Mouse (Mus musculus): ENCODE results near the gene Kcna2. TPM values are rescaled to one million over a fixed set of nuclear protein-coding genes. Genes with fewer than 3 reads are reported as not detected.

Kcna2 gene
- polyA plus RNA-seq, 1 experiment: 1.9 TPM

GRCm38 (mm10) chr3:107150469-107150868, 49.5 kb downstream of the Kcna2 start:
- no peak overlapping the region for H3K27ac ChIP-seq (ENCODE audit: control insufficient read depth, insufficient read depth, low read depth, low read length, poor library complexity)
- 47% methylated on average over 3 of the region's 3 CpGs for WGBS
- no peak overlapping the region for H3K4me3 ChIP-seq (replicated peaks; ENCODE audit: control insufficient read depth, low read depth, low read length)
- H3K4me1 ChIP-seq (ENCODE audit: control insufficient read depth, insufficient read depth, low read length): no peaks in the 10 kb centered on the region
- no peak for TF ChIP-seq POLR2A (IDR thresholded peaks at IDR 0.05; ENCODE audit: borderline replicate concordance, control insufficient read depth, low read depth, low read length)
- no peak for TF ChIP-seq CTCF (IDR thresholded peaks at IDR 0.05; ENCODE audit: control insufficient read depth, insufficient read depth, low read length)

- 62% methylated on average over 7 of the region's 7 CpGs for WGBS
Observed at GRCm38 (mm10) chr3:107150872-107151540, 50.1 kb downstream of the Kcna2 start.

GRCm38 (mm10) chr3:107153772-107154655, 53.1 kb downstream of the Kcna2 start:
- H3K27ac ChIP-seq (ENCODE audit: control insufficient read depth, insufficient read depth, low read depth, low read length, poor library complexity): no peak overlapping the region
- no peaks in the 10 kb centered on the region for H3K4me1 ChIP-seq (ENCODE audit: control insufficient read depth, insufficient read depth, low read length)
- no peak for TF ChIP-seq POLR2A (IDR thresholded peaks at IDR 0.05; ENCODE audit: borderline replicate concordance, control insufficient read depth, low read depth, low read length)
- TF ChIP-seq CTCF (IDR thresholded peaks at IDR 0.05; ENCODE audit: control insufficient read depth, insufficient read depth, low read length): no peak
- H3K4me3 ChIP-seq (replicated peaks; ENCODE audit: control insufficient read depth, low read depth, low read length): no peak overlapping the region
- 73% methylated on average over 11 of the region's 11 CpGs for WGBS

More at GRCm38 (mm10) chr3:107150872-107151540, 50.1 kb downstream of the Kcna2 start:
- no peak overlapping the region for H3K27ac ChIP-seq (ENCODE audit: control insufficient read depth, insufficient read depth, low read depth, low read length, poor library complexity)
- H3K4me1 ChIP-seq (ENCODE audit: control insufficient read depth, insufficient read depth, low read length): no peaks in the 10 kb centered on the region
- no peak overlapping the region for H3K4me3 ChIP-seq (replicated peaks; ENCODE audit: control insufficient read depth, low read depth, low read length)
- no peak for TF ChIP-seq CTCF (IDR thresholded peaks at IDR 0.05; ENCODE audit: control insufficient read depth, insufficient read depth, low read length)

DNA sequence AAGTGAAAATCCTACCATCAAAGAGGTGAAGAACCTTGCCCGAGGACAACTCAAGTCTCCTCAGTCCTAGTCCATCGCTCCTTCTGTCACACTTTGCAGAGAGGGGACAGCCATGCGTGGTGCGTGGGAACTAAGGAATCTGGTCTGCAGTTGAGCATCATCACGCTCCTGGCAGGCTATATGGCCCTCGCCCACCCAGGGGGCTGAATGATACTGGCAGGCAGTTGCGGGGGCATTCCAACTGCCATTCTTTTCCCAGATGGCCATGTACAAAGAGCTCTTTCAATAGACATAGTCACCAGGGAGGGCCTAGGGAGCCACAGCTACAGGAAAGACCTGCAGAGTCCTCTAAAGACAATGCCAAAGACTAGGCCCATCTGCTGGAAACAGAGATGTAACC, 57.9 kb downstream of the Kcna2 start:
- WGBS: 81% methylated on average over 7 of the region's 7 CpGs

GRCm38 (mm10) chr3:107159418-107159817, 58.5 kb downstream of the Kcna2 start:
- Histone ChIP-seq H3K4me3 (replicated peaks; ENCODE audit: control insufficient read depth, low read depth, low read length) (no peak overlapping the region), H3K4me1 (ENCODE audit: control insufficient read depth, insufficient read depth, low read length) (no peaks in the 10 kb centered on the region), H3K27ac (ENCODE audit: control insufficient read depth, insufficient read depth, low read depth, low read length, poor library complexity) (no peak overlapping the region)
- TF ChIP-seq CTCF (IDR thresholded peaks at IDR 0.05; ENCODE audit: control insufficient read depth, insufficient read depth, low read length): no peak
- no peak for TF ChIP-seq POLR2A (IDR thresholded peaks at IDR 0.05; ENCODE audit: borderline replicate concordance, control insufficient read depth, low read depth, low read length)
- 64% methylated on average over 3 of the region's 3 CpGs for WGBS

More for the DNA sequence above, 57.9 kb downstream of the Kcna2 start:
- H3K4me3 ChIP-seq (replicated peaks; ENCODE audit: control insufficient read depth, low read depth, low read length): no peak overlapping the region
- H3K4me1 ChIP-seq (ENCODE audit: control insufficient read depth, insufficient read depth, low read length): no peaks in the 10 kb centered on the region
- H3K27ac ChIP-seq (ENCODE audit: control insufficient read depth, insufficient read depth, low read depth, low read length, poor library complexity): no peak overlapping the region
- TF ChIP-seq CTCF (IDR thresholded peaks at IDR 0.05; ENCODE audit: control insufficient read depth, insufficient read depth, low read length): no peak
- no peak for TF ChIP-seq POLR2A (IDR thresholded peaks at IDR 0.05; ENCODE audit: borderline replicate concordance, control insufficient read depth, low read depth, low read length)

DNA sequence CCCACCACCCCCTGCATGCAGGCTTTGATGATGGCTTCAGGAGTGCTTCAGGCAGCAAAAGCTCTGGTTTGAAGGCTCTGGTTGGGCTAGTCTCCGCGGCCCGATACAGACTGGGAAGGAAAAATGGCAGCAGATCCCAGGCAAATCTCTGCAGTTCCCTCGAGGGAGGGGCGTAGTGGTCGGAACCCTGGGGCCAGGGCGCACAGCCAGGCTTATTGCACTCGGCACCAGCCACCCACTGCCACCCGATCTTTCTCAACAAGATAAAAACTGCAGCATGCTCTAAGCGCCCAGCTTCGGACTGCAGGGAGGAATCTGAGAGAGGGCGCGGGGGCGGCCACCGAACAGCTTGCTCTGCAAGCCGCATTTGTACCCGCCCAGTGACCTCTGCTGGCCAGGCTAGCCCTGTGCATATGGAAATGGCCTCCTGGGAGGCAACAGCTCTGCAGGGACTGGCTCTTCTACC, 58.9 kb downstream of the Kcna2 start:
- WGBS: 15% methylated on average over 17 of the region's 17 CpGs

GRCm38 (mm10) chr3:107162741-107163140, 61.8 kb downstream of the Kcna2 start:
- no peak overlapping the region for H3K4me3 ChIP-seq (replicated peaks; ENCODE audit: control insufficient read depth, low read depth, low read length)
- WGBS: 84% methylated on average over 2 of the region's 2 CpGs
- TF ChIP-seq CTCF (IDR thresholded peaks at IDR 0.05; ENCODE audit: control insufficient read depth, insufficient read depth, low read length) (no peak), POLR2A (IDR thresholded peaks at IDR 0.05; ENCODE audit: borderline replicate concordance, control insufficient read depth, low read depth, low read length) (no peak)
- no peaks in the 10 kb centered on the region for H3K4me1 ChIP-seq (ENCODE audit: control insufficient read depth, insufficient read depth, low read length)
- no peak overlapping the region for H3K27ac ChIP-seq (ENCODE audit: control insufficient read depth, insufficient read depth, low read depth, low read length, poor library complexity)

More for the DNA sequence above, 58.9 kb downstream of the Kcna2 start:
- Histone ChIP-seq H3K4me1 (ENCODE audit: control insufficient read depth, insufficient read depth, low read length) (no peaks in the 10 kb centered on the region), H3K4me3 (replicated peaks; ENCODE audit: control insufficient read depth, low read depth, low read length) (no peak overlapping the region), H3K27ac (ENCODE audit: control insufficient read depth, insufficient read depth, low read depth, low read length, poor library complexity) (no peak overlapping the region)
- TF ChIP-seq CTCF (IDR thresholded peaks at IDR 0.05; ENCODE audit: control insufficient read depth, insufficient read depth, low read length) (no peak), POLR2A (IDR thresholded peaks at IDR 0.05; ENCODE audit: borderline replicate concordance, control insufficient read depth, low read depth, low read length) (no peak)

Other genes starting within 250 kb of the Kcna2 start
- 5.6 and 11.1 TPM in 2 replicates for gene Kcna3, start 65.0 kb upstream of the Kcna2 start, polyA plus RNA-seq (2011; ENCODE audit: insufficient read depth, insufficient read length, low replicate concordance, missing spikeins)
- gene Kcna10, start 81.9 kb downstream of the Kcna2 start, polyA plus RNA-seq (2011; ENCODE audit: insufficient read depth, insufficient read length, low replicate concordance, missing spikeins): not detected in 2 replicates
- gene Cym, start 120.6 kb downstream of the Kcna2 start, polyA plus RNA-seq (2011; ENCODE audit: insufficient read depth, insufficient read length, low replicate concordance, missing spikeins): not detected in 2 replicates
- not detected in 2 replicates for gene A630076J17Rik, start 129.5 kb downstream of the Kcna2 start, polyA plus RNA-seq (2011; ENCODE audit: insufficient read depth, insufficient read length, low replicate concordance, missing spikeins)
- gene Prok1, start 138.6 kb downstream of the Kcna2 start, polyA plus RNA-seq (2011; ENCODE audit: insufficient read depth, insufficient read length, low replicate concordance, missing spikeins): not detected in 2 replicates
- 38.4 and 57.7 TPM in 2 replicates for gene Lamtor5, start 177.7 kb downstream of the Kcna2 start, polyA plus RNA-seq (2011; ENCODE audit: insufficient read depth, insufficient read length, low replicate concordance, missing spikeins)
- 0.80 TPM in 1 of 2 replicates, not detected in the other for gene Slc16a4, start 190.1 kb downstream of the Kcna2 start, polyA plus RNA-seq (2011; ENCODE audit: insufficient read depth, insufficient read length, low replicate concordance, missing spikeins)
- 14.6 and 26.7 TPM in 2 replicates for gene Rbm15, start 232.5 kb downstream of the Kcna2 start, polyA plus RNA-seq (2011; ENCODE audit: insufficient read depth, insufficient read length, low replicate concordance, missing spikeins)